Mouse (Mus musculus) layer of hippocampus, adult 11-12 months (tissue): ENCODE results near the gene Slc41a1.
A peak's percentile ranks its signal among the peaks of the same experiment; 100 is the strongest.

ENCODE experiments used
- DNase-seq: peaks from one replicate; pipeline ENCODE4 v3.0.0; 2022; ENCODE audit warnings: low spot score

The Slc41a1 gene

GRCm38 (mm10) chr1:131827787-131828258 lies 530 bp downstream of the Slc41a1 start:
- peak; percentile 95 for DNase-seq

DNA sequence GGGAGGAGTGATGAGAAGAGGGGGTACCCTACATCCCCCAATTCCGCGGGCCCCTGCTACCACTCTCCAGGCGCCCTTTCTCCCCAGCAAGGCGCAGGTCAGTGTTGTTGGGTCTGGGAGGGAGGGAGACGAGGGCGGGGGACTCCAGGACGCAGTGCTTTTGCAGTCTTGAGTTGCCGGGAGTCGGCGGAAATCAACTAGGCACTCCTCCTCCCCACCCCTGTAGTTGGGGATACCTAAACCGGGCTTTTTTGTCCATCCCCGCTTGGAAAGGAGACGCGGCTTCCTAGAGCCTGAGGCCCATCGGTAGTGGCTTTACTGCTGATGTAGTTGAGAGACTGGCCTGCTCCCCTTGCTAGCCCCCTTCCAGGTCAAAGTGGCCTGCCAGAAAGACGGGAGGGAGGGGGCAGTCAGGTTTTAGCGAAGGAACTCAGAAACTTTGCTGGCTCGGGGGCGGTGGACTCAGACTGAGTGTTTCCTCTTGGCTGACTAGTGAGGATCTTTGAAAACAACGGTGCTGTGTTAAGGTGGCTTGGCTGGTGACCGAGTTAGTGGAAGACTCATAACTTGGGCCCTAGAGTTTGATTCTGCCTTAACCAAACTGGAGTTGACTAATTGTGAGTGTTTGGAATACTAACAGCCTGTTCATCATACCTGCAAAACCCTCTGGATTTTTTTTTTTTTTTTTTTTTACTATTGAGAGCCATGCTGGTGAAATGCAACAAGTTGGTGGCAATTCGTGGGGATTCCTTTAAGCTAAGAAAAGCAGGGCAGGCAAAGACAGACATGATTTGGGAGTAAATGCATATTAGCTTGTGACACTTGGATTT lies 1.2 kb downstream of the Slc41a1 start:
- no peak for DNase-seq

DNA sequence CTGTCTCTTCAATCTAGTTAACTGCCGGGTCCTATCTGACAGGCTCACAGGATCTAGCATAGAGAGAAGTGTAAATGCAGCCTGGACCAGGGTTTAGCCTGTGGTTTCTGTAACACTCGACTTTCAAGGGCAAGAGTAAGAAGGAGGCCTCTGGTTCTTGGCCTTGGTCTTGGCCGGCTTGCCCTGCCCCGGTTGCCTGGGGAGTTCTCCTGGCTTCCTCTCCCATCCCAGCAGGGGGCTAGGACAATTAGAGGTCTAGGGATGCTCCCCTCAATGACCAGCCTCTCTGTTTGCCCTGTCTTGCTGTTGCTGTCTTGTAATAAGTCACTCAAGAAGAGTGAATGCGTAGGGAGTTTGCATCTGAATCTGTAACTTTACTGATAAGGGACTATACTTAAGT lies 2.0 kb downstream of the Slc41a1 start:
- DNase-seq = no peak

DNA sequence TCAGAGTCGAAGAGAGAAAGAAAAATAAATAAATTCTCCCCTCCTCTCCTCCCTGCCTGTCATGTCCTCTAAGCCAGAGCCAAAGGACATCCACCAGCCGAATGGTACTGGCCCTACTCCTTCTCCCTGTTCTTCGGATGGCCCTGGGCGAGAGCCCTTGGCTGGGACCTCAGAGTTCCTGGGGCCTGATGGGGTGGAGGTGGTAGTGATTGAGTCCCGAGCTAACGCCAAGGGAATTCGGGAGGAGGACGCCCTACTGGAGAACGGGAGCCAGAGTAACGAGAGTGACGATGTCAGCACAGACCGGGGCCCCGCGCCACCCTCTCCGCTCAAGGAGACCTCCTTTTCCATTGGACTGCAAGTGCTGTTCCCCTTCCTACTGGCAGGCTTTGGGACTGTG lies 3.3 kb downstream of the Slc41a1 start:
- DNase-seq = no peak

DNA sequence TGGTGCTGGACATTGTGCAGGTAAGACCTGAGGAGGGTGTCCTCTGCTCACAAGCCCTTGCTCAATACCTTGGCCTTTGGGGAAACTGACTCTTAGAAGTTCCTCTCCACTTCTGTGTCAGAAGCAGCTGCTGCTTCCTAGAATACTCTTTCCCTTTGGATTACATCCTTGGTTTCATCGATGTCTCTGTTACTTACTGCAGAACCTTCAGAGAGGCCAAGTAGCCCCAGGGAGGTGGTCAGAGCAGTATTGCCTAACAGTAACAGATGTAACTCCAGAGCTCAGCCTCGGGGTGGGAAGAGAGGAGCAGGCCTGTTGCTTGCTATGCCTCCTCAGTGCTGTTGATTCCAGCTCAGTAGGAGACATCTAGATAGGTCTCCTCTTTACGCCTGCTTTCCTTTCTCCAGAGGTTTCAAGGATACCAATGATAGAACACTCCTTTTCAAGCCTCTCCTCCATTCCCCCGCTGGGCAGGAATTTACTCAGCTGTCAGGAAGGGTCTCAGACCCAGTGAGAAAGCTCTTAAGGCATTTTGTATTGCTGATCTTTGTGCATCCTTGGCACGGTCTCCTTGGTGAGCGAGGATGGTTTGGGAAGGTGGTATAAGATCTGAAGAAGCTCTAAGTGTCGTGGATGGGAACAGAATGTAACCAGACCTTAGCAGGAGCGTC lies 3.8 kb downstream of the Slc41a1 start:
- DNase-seq = no peak

- DNase-seq = no peak
These were observed 9.7 kb downstream of the Slc41a1 start for GRCm38 (mm10) chr1:131837035-131837434.

GRCm38 (mm10) chr1:131838542-131838941 lies 11.2 kb downstream of the Slc41a1 start:
- no peak for DNase-seq

DNA sequence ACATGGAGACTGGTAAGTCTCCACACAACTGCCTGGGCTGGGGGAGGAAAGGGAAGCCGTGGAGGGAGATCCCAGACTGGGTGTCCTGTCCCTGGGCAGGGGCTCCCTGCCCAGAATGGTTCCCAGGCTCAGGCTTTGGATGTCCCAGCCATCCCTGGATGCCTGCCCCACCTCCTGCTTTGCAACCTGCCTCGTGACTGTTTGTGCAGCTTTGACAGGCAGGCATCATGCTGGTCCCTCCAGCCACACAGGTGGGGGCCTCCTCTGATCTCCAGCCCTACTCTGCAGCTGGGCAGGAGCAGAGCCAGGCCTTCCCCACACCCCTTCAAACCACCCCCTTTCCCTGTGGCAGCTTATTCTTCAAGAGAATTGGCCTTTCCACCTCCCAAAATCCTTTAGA lies 12.0 kb downstream of the Slc41a1 start:
- DNase-seq = no peak

DNA sequence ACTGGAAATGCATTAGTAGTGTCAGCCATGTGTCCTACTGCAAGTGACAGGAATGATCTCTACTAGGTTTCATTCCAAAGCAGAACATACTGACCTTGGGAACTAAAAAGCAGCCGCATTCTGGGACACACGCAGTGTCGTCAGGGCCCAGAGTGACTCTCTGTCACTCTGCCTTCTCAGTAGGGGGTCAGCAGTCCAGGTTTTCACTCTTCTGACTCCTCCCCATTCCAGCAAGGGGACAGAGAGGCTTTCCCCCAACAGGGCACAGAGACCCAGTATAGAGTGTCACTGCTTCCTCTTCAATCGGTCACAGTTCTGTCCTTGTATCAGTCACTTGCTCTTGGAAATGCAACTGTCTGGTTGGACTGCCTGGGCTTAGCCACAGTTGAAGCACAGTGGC lies 14.9 kb downstream of the Slc41a1 start:
- no peak for DNase-seq

DNA sequence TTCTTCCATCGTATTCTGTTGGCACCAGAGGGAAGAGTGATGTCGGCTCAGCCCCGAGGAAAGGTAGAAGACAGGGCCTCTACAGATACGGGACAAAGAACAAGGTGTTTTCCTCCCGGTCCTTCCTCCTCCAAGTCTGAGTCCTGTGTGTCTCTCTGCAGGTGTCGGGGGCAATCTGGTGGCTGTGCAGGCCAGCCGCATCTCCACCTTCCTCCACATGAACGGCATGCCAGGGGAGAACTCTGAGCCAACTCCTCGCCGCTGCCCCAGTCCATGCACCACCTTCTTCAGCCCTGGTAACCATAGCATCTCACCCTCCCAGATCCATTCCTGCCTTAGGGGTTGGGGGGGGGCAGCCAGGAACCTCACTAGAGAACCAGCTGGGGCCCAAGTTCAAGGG lies 16.5 kb downstream of the Slc41a1 start:
- no peak for DNase-seq

GRCm38 (mm10) chr1:131844883-131845282 lies 17.6 kb downstream of the Slc41a1 start:
- no peak for DNase-seq

DNA sequence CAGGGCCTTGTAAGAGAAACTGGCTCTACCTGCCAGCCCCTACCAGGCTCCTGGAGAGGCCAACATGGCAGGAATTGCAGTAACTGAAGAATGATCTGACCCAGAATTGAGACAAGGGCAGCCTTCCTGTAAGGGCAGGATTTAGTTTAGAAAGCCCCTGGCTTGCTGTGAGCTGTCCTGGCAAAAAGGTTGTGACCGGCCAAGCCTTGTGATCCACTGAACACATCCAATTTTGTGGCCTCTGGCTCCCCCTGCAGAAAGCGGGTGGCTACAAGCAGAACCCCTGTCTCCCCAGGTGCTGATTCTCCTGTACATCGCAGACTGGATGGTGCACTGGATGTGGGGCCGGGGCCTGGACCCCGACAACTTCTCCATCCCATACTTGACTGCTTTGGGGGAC lies 19.0 kb downstream of the Slc41a1 start:
- DNase-seq = peak; percentile 66

GRCm38 (mm10) chr1:131861811-131862210 lies 34.5 kb downstream of the Slc41a1 start:
- DNase-seq = no peak

DNA sequence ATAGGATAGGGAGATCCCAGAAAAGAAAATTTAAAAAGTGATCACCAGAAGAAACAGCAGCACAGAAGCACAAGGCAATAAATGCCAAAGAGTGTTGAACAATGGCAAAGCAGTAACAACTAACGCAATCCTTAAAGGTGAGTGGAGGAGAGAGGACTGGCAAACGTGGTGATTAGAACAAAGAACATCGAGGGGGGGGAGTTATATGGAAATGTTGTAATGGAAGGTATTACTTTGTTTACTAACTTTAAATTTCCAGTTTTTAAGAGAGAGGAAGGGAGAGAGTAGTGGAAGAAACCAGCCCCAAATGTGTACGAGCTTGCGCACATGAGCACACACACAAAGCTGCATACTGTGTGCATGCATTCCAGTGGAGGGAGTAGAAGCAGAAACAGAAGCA lies 38.3 kb downstream of the Slc41a1 start:
- no peak for DNase-seq

GRCm38 (mm10) chr1:131866304-131866999 lies 39.2 kb downstream of the Slc41a1 start:
- no peak for DNase-seq

DNA sequence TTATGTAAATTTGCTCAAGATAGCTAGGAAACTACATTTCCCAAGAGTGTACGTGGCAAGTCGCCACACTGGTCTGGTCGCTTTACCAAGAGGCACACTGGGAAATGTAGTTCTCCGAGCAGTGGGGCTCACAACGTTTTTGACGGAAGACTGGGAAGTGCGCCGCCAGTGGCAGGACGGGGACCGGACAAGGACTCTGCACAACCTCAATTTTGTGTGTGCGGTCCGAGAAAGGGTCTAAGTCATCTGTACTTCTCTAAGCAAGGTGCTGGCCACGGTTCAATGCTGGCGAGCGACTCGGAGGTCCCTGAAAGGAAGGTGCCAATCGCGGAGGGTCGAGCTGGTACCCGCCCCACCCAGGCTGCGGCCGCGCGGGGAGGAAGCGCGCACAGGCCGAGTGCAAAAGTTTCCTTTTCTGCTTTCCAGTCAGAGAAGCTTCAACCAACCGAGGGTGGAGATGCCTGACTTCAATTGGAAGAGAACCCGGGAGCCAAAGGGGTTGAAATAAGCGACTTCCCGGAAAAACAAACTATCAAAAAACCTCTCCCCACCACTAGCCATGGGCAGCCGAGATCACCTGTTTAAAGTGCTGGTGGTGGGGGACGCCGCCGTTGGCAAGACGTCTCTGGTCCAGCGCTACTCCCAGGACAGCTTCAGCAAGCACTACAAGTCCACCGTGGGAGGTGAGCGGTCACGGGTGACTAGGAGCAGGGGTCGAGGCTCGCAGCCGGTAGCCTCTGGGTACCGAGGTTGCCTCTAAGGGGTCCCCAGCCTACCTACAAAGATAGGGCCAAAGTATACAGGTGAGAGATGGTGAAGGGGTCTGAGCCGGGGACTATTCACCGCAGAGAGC lies 40.0 kb downstream of the Slc41a1 start, which contains the start of gene Rab29:
Rab29 (plus strand) TSS at position 132 of the 853 bp plus-strand sequence.
- DNase-seq = peak; percentile 92

DNA sequence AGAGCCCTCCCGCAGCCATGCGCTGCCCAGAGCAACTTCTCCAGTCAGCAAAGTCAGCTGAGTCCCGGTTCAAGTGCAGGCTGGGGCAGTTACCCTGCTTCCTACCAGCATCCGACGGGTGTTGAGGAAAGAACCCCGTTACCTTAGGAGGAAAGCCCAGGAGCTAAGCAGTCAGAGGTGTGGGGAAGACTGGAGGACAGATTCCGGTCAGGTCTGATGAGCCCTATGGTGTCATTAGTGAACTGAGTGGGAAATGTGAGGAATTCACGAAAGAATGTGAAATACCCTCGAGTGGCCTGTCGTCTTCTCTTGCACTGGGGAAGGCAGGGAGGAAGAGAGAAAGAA lies 40.6 kb downstream of the Slc41a1 start:
- no peak for DNase-seq

GRCm38 (mm10) chr1:131869561-131869960 lies 42.3 kb downstream of the Slc41a1 start:
- DNase-seq = no peak

- no peak for DNase-seq
These were observed 45.6 kb downstream of the Slc41a1 start for GRCm38 (mm10) chr1:131872856-131873255.

GRCm38 (mm10) chr1:131879816-131880215 lies 52.5 kb downstream of the Slc41a1 start:
- DNase-seq = no peak

DNA sequence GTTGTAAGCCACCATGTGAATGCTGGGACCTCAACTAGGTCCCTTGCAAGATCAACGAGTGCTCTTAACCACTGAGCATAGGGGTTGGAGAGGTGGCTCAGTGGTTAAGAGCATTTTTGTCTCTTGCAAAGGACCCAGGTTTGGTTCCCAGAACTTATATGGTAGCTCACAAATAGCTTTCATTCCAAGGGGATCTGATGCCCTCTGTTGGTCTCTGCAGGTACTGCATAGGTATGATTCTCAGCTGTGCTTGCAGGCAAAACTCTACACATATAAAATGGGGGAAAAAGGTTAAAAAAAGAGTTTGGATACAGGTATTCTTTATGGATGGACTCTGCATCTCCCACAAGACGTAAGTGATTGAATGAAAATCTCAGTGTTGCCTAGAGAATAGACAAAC lies 55.5 kb downstream of the Slc41a1 start:
- no peak for DNase-seq

- no peak for DNase-seq
These were observed 58.9 kb downstream of the Slc41a1 start for GRCm38 (mm10) chr1:131886173-131886572.
